Mouse (Mus musculus): ENCODE measurements around the gene Rrad. TPM values are rescaled to one million over a fixed set of nuclear protein-coding genes. Genes with fewer than 3 reads are reported as not detected.

Rrad gene
- polyA plus RNA-seq, 1 experiment from 2014 or later = 4.0 TPM

DNA sequence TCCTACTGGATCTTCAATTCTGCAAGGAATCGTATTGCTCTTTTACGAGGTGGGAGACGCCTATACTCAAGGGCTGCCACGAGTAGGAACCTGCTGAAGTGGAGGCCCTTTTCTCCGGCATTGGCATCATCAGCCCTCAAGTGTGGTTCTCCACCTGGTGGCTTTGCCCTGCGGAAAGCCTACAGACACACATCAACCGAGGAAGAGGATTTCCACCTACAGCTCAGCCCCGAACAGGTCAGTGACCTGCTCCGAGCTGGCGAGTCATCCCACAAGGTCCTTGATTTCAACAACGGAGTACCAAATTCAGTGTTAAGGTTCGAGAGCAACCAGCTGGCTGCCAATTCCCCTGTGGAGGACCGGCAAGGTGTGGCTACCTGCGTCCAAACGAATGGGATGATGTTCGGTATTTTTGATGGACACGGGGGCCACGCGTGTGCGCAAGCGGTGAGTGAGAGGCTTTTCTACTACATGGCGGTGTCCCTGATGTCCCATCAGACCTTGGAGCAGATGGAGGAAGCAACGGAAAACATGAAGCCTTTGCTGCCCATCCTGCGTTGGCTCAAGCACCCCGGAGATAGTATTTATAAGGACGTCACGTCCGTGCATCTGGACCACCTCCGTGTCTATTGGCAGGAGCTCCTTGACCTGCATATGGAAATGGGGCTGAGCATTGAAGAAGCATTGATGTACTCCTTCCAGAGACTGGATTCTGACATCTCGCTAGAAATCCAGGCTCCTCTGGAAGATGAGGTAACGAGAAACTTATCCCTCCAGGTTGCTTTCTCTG is 37.4 kb downstream of the Rrad start:
- no peak overlapping the region for H3K27ac ChIP-seq
- peaks cover 11% of the 10 kb centered on the region for H3K4me1 ChIP-seq
- H3K4me3 ChIP-seq = no peak overlapping the region
- WGBS = 97% methylated on average over 31 of the region's 31 CpGs
- no peak for ATAC-seq (replicated peaks)
- peaks cover 11% of the 10 kb centered on the region; the same call in 1 of the 2 replicates for H3K36me3 ChIP-seq (replicated peaks)
- no peak overlapping the region for H3K9ac ChIP-seq
- H3K9me3 ChIP-seq = no peaks in the 10 kb centered on the region
- no peaks in the 10 kb centered on the region for H3K27me3 ChIP-seq (replicated peaks)
- no peak overlapping the region for H3K4me2 ChIP-seq

GRCm38 (mm10) chr8:104592566-104592965 is 38.6 kb downstream of the Rrad start:
- Histone ChIP-seq H3K9me3 (no peaks in the 10 kb centered on the region), H3K27me3 (replicated peaks) (no peaks in the 10 kb centered on the region), H3K4me1 (peaks cover 11% of the 10 kb centered on the region), H3K4me2 (peak overlapping the region; percentile 80), H3K27ac (no peak overlapping the region), H3K4me3 (peak overlapping the region; percentile 74; the same call in 1 of the 2 replicates), H3K36me3 (replicated peaks) (peaks cover 11% of the 10 kb centered on the region; the same call in 1 of the 2 replicates), H3K9ac (no peak overlapping the region)
- ATAC-seq (replicated peaks) = no peak
- WGBS = 67% methylated on average over 6 of the region's 6 CpGs

DNA sequence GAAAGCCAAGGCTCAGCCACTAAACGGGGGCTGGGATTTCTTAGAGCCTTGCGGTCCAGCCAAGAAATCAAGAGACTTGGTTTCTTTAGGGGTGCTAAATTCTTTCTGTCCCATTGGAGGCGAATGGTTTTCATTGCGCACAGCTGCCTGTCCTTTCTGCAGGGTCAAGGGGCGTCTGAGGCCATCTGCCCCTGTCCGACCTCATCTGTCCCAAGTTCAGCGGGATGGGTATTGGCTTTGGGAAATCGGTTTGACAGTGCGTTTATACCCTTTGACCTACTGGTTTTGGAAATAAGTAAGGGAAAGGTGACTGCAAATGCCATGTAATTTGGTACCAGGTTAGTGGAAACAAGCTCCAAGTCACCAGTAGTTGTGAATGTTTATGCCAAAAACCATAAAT is 39.3 kb downstream of the Rrad start:
- peak overlapping the region; percentile 80 for H3K4me2 ChIP-seq
- H3K27ac ChIP-seq = peak overlapping the region; percentile 85
- H3K9ac ChIP-seq = peak overlapping the region; percentile 66
- H3K4me1 ChIP-seq = peaks cover 11% of the 10 kb centered on the region
- WGBS = 3% methylated on average over 9 of the region's 9 CpGs
- no peaks in the 10 kb centered on the region for H3K9me3 ChIP-seq
- peaks cover 11% of the 10 kb centered on the region; the same call in 1 of the 2 replicates for H3K36me3 ChIP-seq (replicated peaks)
- peak overlapping the region; percentile 74 for H3K4me3 ChIP-seq
- no peaks in the 10 kb centered on the region for H3K27me3 ChIP-seq (replicated peaks)
- ATAC-seq (replicated peaks) = no peak; the same call in 1 of the 2 replicates

DNA sequence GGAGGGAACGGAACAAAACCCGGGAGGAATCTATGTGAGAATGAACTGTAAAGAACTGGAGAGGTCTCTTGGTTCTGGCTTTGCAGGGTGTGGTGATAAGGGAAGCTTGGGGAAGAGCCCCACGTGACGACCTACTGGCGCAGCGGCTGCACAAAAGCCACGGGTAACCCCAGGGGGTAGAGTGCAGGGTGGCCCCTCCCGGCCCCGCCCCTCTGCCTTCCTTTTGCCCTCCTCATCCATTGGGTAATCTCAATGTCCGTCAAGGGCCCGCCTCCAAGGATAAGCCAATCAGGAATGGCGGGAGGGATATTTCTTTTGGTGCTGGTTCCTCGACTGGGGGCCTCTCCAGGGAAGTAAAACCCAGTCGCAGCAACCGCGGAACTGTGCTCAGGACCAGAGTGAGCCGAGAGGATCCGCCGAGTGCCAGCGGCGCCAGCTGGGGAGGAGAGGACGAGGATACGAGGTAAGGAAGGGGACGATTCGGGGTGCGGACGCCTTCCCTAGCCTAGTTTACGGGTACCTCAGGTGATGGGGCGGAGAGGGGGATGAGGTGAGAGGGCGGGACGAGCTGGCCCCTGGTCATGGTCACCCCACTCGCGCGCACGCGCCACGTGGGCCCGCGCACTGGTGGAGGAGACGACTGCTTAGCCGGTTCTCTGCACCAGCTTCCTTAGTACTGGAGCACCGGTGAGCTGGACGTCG is 39.8 kb downstream of the Rrad start, which contains the start of gene Pdp2:
Gene Pdp2 (plus strand): TSS at position 319 of the 702 bp plus-strand sequence.
- under 1% methylated on average over 44 of the region's 44 CpGs for WGBS
- Histone ChIP-seq H3K4me1 (peaks cover 11% of the 10 kb centered on the region), H3K36me3 (replicated peaks) (peaks cover 11% of the 10 kb centered on the region; the same call in 1 of the 2 replicates), H3K4me3 (peak within 1 kb of the TSS; percentile 74), H3K27ac (peak within 1 kb of the TSS; percentile 85), H3K4me2 (peak within 1 kb of the TSS; percentile 80), H3K27me3 (replicated peaks) (no peaks in the 10 kb centered on the region), H3K9ac (peak within 1 kb of the TSS; percentile 66), H3K9me3 (no peaks in the 10 kb centered on the region)
- peak; percentile 98 for ATAC-seq (replicated peaks)

- no peak overlapping the region for H3K9ac ChIP-seq
- H3K36me3 ChIP-seq (replicated peaks) = peaks cover 11% of the 10 kb centered on the region; the same call in 1 of the 2 replicates
- no peak overlapping the region for H3K4me2 ChIP-seq
- H3K27me3 ChIP-seq (replicated peaks) = no peaks in the 10 kb centered on the region
- peaks cover 11% of the 10 kb centered on the region for H3K4me1 ChIP-seq
- no peak for ATAC-seq (replicated peaks)
- no peak overlapping the region for H3K4me3 ChIP-seq
- whole genome bisulfite sequencing = 97% methylated on average over 3 of the region's 3 CpGs
- H3K9me3 ChIP-seq = no peaks in the 10 kb centered on the region
- no peak overlapping the region for H3K27ac ChIP-seq
Observed at GRCm38 (mm10) chr8:104590284-104590683, 40.8 kb downstream of the Rrad start.

DNA sequence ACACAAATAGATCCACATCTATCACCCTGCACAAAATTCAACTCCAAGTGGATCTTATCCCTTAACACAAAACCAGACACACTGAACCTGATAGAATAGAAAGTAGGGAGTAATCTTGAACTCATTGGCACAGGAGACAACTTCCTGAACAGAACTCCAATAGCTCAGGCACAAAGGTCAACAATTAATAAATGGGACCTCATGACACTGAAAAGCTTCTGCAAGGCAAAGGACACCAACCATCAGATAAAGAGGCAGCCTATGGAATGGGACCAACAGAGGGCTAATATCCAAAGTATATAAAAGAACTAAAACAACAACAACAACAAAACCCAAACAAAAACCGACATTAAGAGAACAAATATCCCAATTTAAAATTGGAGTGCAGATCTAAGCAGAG is 46.6 kb downstream of the Rrad start:
- Histone ChIP-seq H3K27me3 (replicated peaks) (no peaks in the 10 kb centered on the region), H3K4me1 (no peaks in the 10 kb centered on the region), H3K27ac (no peak overlapping the region), H3K9me3 (peaks cover 3% of the 10 kb centered on the region; the same call in 1 of the 2 replicates), H3K9ac (no peak overlapping the region), H3K4me2 (no peak overlapping the region), H3K4me3 (no peak overlapping the region), H3K36me3 (replicated peaks) (no peaks in the 10 kb centered on the region)
- 54% methylated on average over 1 of the region's 1 CpGs for WGBS
- no peak for ATAC-seq (replicated peaks)

Other genes with a start within 250 kb of the Rrad start
- gene Cmtm4, start 235.5 kb downstream of the Rrad start, polyA plus RNA-seq (2015; fragmentation: Nextera tagmentation; extraction: Ambion mirVana) = 2.4 and 2.6 TPM in 2 replicates
- gene Dync1li2, start 188.3 kb downstream of the Rrad start, polyA plus RNA-seq (2015; fragmentation: Nextera tagmentation; extraction: Ambion mirVana) = 112 and 123 TPM in 2 replicates
- gene Terb1, start 121.4 kb downstream of the Rrad start, polyA plus RNA-seq (2015; fragmentation: Nextera tagmentation; extraction: Ambion mirVana) = 0.67 and 0.74 TPM in 2 replicates
- gene Nae1, start 96.7 kb downstream of the Rrad start, polyA plus RNA-seq (2015; fragmentation: Nextera tagmentation; extraction: Ambion mirVana) = 99.2 and 101 TPM in 2 replicates
- 3.2 and 4.2 TPM in 2 replicates for gene Car7, start 96.6 kb downstream of the Rrad start, polyA plus RNA-seq (2015; fragmentation: Nextera tagmentation; extraction: Ambion mirVana)
- gene Pdp2, start 39.9 kb downstream of the Rrad start, polyA plus RNA-seq (2015; fragmentation: Nextera tagmentation; extraction: Ambion mirVana) = 20.0 and 20.9 TPM in 2 replicates
- not detected in 2 replicates for gene Cdh16, start 6.9 kb downstream of the Rrad start, polyA plus RNA-seq (2015; fragmentation: Nextera tagmentation; extraction: Ambion mirVana)
- gene Ciao2b, start 10.6 kb upstream of the Rrad start, polyA plus RNA-seq (2015; fragmentation: Nextera tagmentation; extraction: Ambion mirVana) = 132 and 140 TPM in 2 replicates
- gene Ces2a, start 102.7 kb upstream of the Rrad start, polyA plus RNA-seq (2015; fragmentation: Nextera tagmentation; extraction: Ambion mirVana) = not detected in 2 replicates
- gene Ces2b, start 200.2 kb upstream of the Rrad start, polyA plus RNA-seq (2015; fragmentation: Nextera tagmentation; extraction: Ambion mirVana) = 0.28 and 0.42 TPM in 2 replicates
- gene Ces2c, start 215.7 kb upstream of the Rrad start, polyA plus RNA-seq (2015; fragmentation: Nextera tagmentation; extraction: Ambion mirVana) = not detected in 2 replicates

All from midbrain, embryonic 15.5 days (tissue).